Mouse (Mus musculus): Measurements from ENCODE around the gene Evl. TPM values are rescaled to one million over a fixed set of nuclear protein-coding genes. Genes with fewer than 3 reads are reported as not detected.

Evl gene
- polyA plus RNA-seq, 1 experiment: 178 TPM

- Histone ChIP-seq H3K4me1 (ENCODE audit: control insufficient read depth, insufficient read depth, low read length) (peaks cover 2% of the 10 kb centered on the region), H3K27ac (ENCODE audit: insufficient read depth, low read length) (no peak overlapping the region), H3K4me3 (ENCODE audit: insufficient read depth, low read length) (no peak overlapping the region)
- TF ChIP-seq POLR2A (IDR thresholded peaks at IDR 0.05; ENCODE audit: extremely low read depth, insufficient read depth, low read length) (no peak), CTCF (IDR thresholded peaks at IDR 0.05; ENCODE audit: extremely low read depth, insufficient read depth, low read length) (no peak)
Observed at GRCm38 (mm10) chr12:108677116-108677515, 122.6 kb downstream of the Evl start.

GRCm38 (mm10) chr12:108678366-108678765, 123.8 kb downstream of the Evl start:
- peaks cover 4% of the 10 kb centered on the region for H3K4me1 ChIP-seq (ENCODE audit: control insufficient read depth, insufficient read depth, low read length)
- H3K27ac ChIP-seq (ENCODE audit: insufficient read depth, low read length): no peak overlapping the region
- no peak overlapping the region for H3K4me3 ChIP-seq (ENCODE audit: insufficient read depth, low read length)
- no peak for TF ChIP-seq CTCF (IDR thresholded peaks at IDR 0.05; ENCODE audit: extremely low read depth, insufficient read depth, low read length)
- no peak for TF ChIP-seq POLR2A (IDR thresholded peaks at IDR 0.05; ENCODE audit: extremely low read depth, insufficient read depth, low read length)

DNA sequence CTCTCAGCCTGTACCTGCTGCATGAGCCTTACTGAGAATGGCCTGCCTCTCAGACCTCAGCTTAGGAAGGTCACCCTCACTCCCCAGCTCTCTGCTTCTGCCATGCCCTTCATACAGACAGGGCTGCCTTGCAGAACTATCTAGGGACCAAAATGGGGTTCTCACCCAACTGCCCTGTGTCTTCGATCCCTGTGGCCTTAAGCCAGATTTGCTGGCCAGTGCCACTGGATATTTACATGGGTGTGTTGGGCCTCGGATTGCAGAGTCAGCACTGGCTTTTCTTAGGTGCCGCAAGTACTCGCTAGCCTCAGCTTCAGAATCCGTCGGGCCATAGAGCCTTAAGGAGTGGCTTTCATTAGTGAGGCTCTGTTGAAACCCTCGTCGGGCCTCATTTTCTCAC, 126.3 kb downstream of the Evl start:
- no peak overlapping the region for H3K4me3 ChIP-seq (ENCODE audit: insufficient read depth, low read length)
- H3K4me1 ChIP-seq (ENCODE audit: control insufficient read depth, insufficient read depth, low read length): peaks cover 4% of the 10 kb centered on the region
- TF ChIP-seq POLR2A (IDR thresholded peaks at IDR 0.05; ENCODE audit: extremely low read depth, insufficient read depth, low read length) (no peak), CTCF (IDR thresholded peaks at IDR 0.05; ENCODE audit: extremely low read depth, insufficient read depth, low read length) (no peak)
- no peak overlapping the region for H3K27ac ChIP-seq (ENCODE audit: insufficient read depth, low read length)

DNA sequence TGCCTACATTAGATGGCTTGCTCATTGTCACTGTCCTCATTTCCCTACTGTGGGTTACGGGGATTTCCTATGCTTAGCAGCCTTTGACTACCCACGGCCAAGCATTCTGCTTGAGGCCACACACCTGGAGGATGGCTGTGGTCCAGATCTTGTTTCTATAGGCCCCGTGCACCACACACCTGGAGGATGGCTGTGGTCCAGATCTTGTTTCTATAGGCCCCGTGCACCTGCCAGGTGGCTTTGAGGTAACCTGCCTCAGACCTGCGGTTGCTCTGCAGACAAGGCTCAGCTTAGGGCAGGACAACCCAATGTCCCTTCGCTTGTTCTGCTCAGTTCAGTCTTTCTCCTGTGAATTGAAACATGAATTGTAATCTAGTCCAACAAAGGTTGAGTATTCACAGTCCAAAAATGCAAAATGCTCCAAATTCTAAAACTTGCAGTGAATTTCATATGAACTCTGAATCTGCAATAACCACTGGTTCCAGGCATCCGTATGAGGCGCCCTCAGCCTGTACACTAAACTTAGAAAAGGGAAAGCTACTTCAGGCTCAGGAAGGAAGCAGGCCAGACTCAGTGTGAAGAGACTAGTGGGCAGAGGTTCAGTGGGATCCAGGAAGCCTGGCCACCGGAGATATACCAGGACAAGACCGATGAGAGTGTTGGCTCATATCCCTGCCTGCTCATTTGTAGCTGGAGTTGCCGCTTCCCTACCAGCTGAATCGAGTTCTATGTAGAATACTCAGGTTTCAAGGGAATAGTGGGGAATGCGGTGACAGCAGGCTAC, 127.9 kb downstream of the Evl start:
- Histone ChIP-seq H3K27ac (ENCODE audit: insufficient read depth, low read length) (no peak overlapping the region), H3K4me1 (ENCODE audit: control insufficient read depth, insufficient read depth, low read length) (peaks cover 6% of the 10 kb centered on the region), H3K4me3 (ENCODE audit: insufficient read depth, low read length) (no peak overlapping the region)
- TF ChIP-seq CTCF (IDR thresholded peaks at IDR 0.05; ENCODE audit: extremely low read depth, insufficient read depth, low read length) (no peak), POLR2A (IDR thresholded peaks at IDR 0.05; ENCODE audit: extremely low read depth, insufficient read depth, low read length) (no peak)

GRCm38 (mm10) chr12:108686463-108686862, 131.9 kb downstream of the Evl start:
- no peak overlapping the region for H3K4me3 ChIP-seq (ENCODE audit: insufficient read depth, low read length)
- TF ChIP-seq POLR2A (IDR thresholded peaks at IDR 0.05; ENCODE audit: extremely low read depth, insufficient read depth, low read length) (no peak), CTCF (IDR thresholded peaks at IDR 0.05; ENCODE audit: extremely low read depth, insufficient read depth, low read length) (no peak)
- no peak overlapping the region for H3K27ac ChIP-seq (ENCODE audit: insufficient read depth, low read length)
- H3K4me1 ChIP-seq (ENCODE audit: control insufficient read depth, insufficient read depth, low read length): peaks cover 6% of the 10 kb centered on the region

DNA sequence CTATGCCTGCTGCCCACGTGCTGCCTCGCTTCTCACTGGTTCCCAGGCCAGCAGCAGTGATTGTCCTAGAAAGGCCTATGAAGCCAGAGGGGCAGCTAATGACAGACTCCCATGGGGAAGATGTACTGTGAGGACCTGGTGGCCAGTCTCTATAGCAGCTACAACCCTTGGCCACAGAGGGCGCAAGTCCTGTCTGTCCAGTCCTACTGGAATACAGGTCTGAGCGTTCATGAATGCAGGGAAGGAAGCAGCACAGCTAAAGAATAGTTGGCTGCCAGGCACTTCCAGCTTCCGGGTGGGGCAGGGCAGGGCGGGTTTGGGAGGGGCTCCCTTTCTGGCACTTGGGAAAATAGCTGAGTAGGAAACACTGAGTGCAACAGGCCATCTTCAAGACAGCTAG, 132.4 kb downstream of the Evl start:
- no peak overlapping the region for H3K4me3 ChIP-seq (ENCODE audit: insufficient read depth, low read length)
- no peak overlapping the region for H3K27ac ChIP-seq (ENCODE audit: insufficient read depth, low read length)
- TF ChIP-seq POLR2A (IDR thresholded peaks at IDR 0.05; ENCODE audit: extremely low read depth, insufficient read depth, low read length) (no peak), CTCF (IDR thresholded peaks at IDR 0.05; ENCODE audit: extremely low read depth, insufficient read depth, low read length) (no peak)
- H3K4me1 ChIP-seq (ENCODE audit: control insufficient read depth, insufficient read depth, low read length): peaks cover 5% of the 10 kb centered on the region

- H3K4me1 ChIP-seq (ENCODE audit: control insufficient read depth, insufficient read depth, low read length): 0 out of 2 replicates have a peak, but pooled peaks cover 2% of the 10 kb centered on the region
- H3K27ac ChIP-seq (ENCODE audit: insufficient read depth, low read length): no peak overlapping the region
- no peak overlapping the region for H3K4me3 ChIP-seq (ENCODE audit: insufficient read depth, low read length)
- no peak for TF ChIP-seq POLR2A (IDR thresholded peaks at IDR 0.05; ENCODE audit: extremely low read depth, insufficient read depth, low read length)
- no peak for TF ChIP-seq CTCF (IDR thresholded peaks at IDR 0.05; ENCODE audit: extremely low read depth, insufficient read depth, low read length)
Observed at GRCm38 (mm10) chr12:108689167-108689566, 134.6 kb downstream of the Evl start.

DNA sequence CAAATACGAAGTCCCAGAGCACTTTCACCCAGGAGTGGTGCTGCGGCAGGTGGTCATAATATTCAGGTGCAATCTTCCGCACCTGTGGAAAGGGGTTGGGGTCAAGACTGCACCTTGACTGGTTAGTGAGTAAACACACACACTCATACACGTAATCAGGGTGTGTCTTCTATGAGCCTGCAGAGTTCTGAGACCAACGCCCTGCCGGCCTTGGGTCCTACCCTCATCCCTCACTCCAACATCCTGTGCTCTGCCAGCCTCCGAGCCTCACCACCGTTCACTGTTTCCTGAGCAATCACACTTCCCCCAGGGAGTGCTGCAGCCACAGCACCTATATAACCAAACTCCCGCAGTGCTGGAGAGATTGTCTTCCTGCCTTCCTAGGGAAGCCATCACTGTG, 136.0 kb downstream of the Evl start:
- TF ChIP-seq POLR2A (IDR thresholded peaks at IDR 0.05; ENCODE audit: extremely low read depth, insufficient read depth, low read length): no peak
- TF ChIP-seq CTCF (IDR thresholded peaks at IDR 0.05; ENCODE audit: extremely low read depth, insufficient read depth, low read length): no peak
- Histone ChIP-seq H3K4me1 (ENCODE audit: control insufficient read depth, insufficient read depth, low read length) (0 out of 2 replicates have a peak, but pooled peaks cover 2% of the 10 kb centered on the region), H3K27ac (ENCODE audit: insufficient read depth, low read length) (no peak overlapping the region), H3K4me3 (ENCODE audit: insufficient read depth, low read length) (no peak overlapping the region)

- H3K27ac ChIP-seq (ENCODE audit: insufficient read depth, low read length): no peak overlapping the region
- TF ChIP-seq POLR2A (IDR thresholded peaks at IDR 0.05; ENCODE audit: extremely low read depth, insufficient read depth, low read length) (no peak), CTCF (IDR thresholded peaks at IDR 0.05; ENCODE audit: extremely low read depth, insufficient read depth, low read length) (no peak)
- H3K4me3 ChIP-seq (ENCODE audit: insufficient read depth, low read length): no peak overlapping the region
- no peaks in the 10 kb centered on the region for H3K4me1 ChIP-seq (ENCODE audit: control insufficient read depth, insufficient read depth, low read length)
Observed at GRCm38 (mm10) chr12:108693592-108693991, 139.1 kb downstream of the Evl start.

DNA sequence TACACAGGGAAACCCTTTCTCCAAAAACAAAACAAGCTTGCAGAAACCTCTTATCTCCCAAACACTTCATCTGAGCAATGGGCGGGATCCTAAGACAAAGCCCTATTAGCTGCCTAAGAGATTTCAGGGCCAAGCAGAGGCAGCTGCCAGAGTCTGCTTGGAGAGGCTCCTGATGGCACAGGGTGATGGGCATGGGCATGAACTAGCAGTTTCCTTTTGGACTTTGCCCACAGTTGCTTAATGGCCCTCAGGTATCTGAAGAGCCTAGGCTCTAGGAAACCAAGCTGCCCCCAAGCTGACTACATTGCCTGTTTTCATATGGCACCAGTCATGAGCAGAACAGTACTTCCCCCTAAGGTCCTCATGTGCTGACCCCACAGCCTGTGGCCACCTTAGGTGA, 139.7 kb downstream of the Evl start:
- TF ChIP-seq POLR2A (IDR thresholded peaks at IDR 0.05; ENCODE audit: extremely low read depth, insufficient read depth, low read length): no peak
- TF ChIP-seq CTCF (IDR thresholded peaks at IDR 0.05; ENCODE audit: extremely low read depth, insufficient read depth, low read length): no peak
- H3K27ac ChIP-seq (ENCODE audit: insufficient read depth, low read length): no peak overlapping the region
- no peaks in the 10 kb centered on the region for H3K4me1 ChIP-seq (ENCODE audit: control insufficient read depth, insufficient read depth, low read length)
- H3K4me3 ChIP-seq (ENCODE audit: insufficient read depth, low read length): no peak overlapping the region
